Mouse (Mus musculus) liver, embryonic 16.5 days (tissue): ENCODE results near the gene Pde1b. TPM values are rescaled to one million over a fixed set of nuclear protein-coding genes. Genes with fewer than 3 reads are reported as not detected.

Source experiments
- ATAC-seq: fragments of 200-750 bp; cut with Nextera tagmentation; 2 replicates; pipeline ENCODE4 v1.8.0; 2017; ENCODE audit warnings: low read depth, mild to moderate bottlenecking, moderate number of reproducible peaks, moderate library complexity
- H3K27ac ChIP-seq: fragments of 300-500 bp; sonication (generic); 2 replicates; pipeline ENCODE4 v1.5.1; 2014; ENCODE audit warnings: mild to moderate bottlenecking, low read length
- H3K27me3 ChIP-seq: fragments of 300-500 bp; sonication (generic); 2 replicates; pipeline ENCODE4 v1.6.1; 2014; ENCODE audit warnings: low read depth, low read length, mixed read lengths; ENCODE audit not compliant: control insufficient read depth, insufficient read depth
- H3K36me3 ChIP-seq: fragments of 300-500 bp; sonication (generic); 2 replicates; pipeline ENCODE4 v1.6.1; 2014; ENCODE audit warnings: mild to moderate bottlenecking; ENCODE audit not compliant: control insufficient read depth, insufficient read depth
- H3K4me1 ChIP-seq: fragments of 300-500 bp; sonication (generic); 2 replicates; pipeline ENCODE4 v1.6.1; 2014; ENCODE audit warnings: low read depth, low read length, mixed read lengths; ENCODE audit not compliant: control insufficient read depth
- H3K4me2 ChIP-seq: fragments of 300-500 bp; sonication (generic); 2 replicates; pipeline ENCODE4 v1.6.1; 2014; ENCODE audit warnings: low read depth, low read length, mixed read lengths
- H3K4me3 ChIP-seq: fragments of 300-500 bp; sonication (generic); 2 replicates; pipeline ENCODE4 v1.5.1; 2014; ENCODE audit warnings: low read depth, mild to moderate bottlenecking, low read length
- H3K9ac ChIP-seq: fragments of 300-500 bp; sonication (generic); 2 replicates; pipeline ENCODE4 v1.6.1; 2014; ENCODE audit warnings: low read depth, low read length
- H3K9me3 ChIP-seq: fragments of 300-500 bp; sonication (generic); replicated peaks from 2 replicates; pipeline ENCODE4 v1.6.1; 2016; ENCODE audit warnings: low read length; ENCODE audit not compliant: control insufficient read depth
- WGBS: fragments of 180-500 bp; shearing (Covaris S2); extraction: QIAGEN DNeasy Blood & Tissue Kit; methylation state at CpG from one replicate; pipeline ENCODE4 v1.1.7; 2014; ENCODE audit not compliant: insufficient replicate concordance; 5-methylcytosine and 5-hydroxymethylcytosine counted together
- polyA plus RNA-seq: library from polyadenylated mRNA; unstranded; fragments of >200 nt; fragmentation: Nextera tagmentation; extraction: Ambion mirVana; gene quantifications from 2 replicates; pipeline ENCODE4 v1.2.1, GENCODE M21; 2015

Pde1b gene
- polyA plus RNA-seq, 1 experiment from 2014 or later = 0.31 TPM

DNA sequence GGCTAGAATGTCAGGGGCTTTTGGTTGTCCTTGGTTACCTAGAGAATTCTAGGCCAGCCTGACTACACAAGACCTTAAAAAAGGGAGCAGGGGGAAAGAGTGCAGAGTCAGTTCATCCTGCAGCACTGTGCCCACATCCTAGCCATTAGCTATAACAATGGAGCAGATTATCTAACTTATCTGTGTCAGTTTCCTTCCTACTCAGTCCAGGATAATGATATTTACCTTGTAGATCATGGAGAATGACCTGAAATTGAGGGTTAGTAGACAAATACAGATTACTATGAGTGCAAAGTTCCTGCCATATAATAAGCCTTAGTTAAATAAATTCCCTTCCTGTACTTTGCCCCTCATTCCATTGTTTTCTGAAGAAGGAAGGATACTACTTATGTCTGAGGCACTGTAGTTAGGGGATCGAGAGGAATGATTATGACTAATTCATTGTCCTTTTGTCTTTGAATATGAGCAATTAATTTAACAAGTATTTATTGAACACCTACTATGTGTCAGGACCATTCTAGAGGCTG, 23.7 kb upstream of the Pde1b start:
- no peak overlapping the region for H3K4me2 ChIP-seq
- ATAC-seq = no peak
- H3K9me3 ChIP-seq = no peaks in the 10 kb centered on the region
- H3K36me3 ChIP-seq = no peaks in the 10 kb centered on the region
- no peak overlapping the region for H3K4me3 ChIP-seq
- H3K4me1 ChIP-seq = no peaks in the 10 kb centered on the region
- H3K9ac ChIP-seq = no peak overlapping the region
- H3K27me3 ChIP-seq = no peaks in the 10 kb centered on the region
- H3K27ac ChIP-seq = no peak overlapping the region
- 60% methylated on average over 1 of the region's 1 CpGs for WGBS

DNA sequence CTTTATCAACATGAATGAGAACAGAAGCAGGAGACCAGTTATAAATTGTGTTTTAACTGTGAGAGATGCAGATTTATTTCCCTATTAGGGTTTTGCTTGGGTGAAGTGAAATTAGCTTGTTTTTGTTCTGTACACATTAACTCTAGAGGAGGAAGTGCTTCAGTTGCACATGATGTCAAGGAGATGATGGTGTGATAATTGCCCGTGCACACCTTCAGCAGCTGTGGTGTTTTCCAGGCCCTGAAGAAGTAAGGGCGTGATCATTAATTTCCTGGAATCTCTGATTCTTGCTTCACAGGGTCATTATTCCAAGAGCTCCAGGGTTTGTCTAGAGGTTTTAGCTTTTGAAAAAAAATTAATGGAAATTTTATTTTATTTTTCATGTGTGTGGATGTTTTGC, 22.7 kb upstream of the Pde1b start:
- Histone ChIP-seq H3K27ac (no peak overlapping the region), H3K4me2 (no peak overlapping the region), H3K4me1 (no peaks in the 10 kb centered on the region), H3K9ac (no peak overlapping the region), H3K36me3 (no peaks in the 10 kb centered on the region), H3K27me3 (no peaks in the 10 kb centered on the region), H3K9me3 (no peaks in the 10 kb centered on the region), H3K4me3 (no peak overlapping the region)
- WGBS = 60% methylated on average over 2 of the region's 2 CpGs
- no peak for ATAC-seq

DNA sequence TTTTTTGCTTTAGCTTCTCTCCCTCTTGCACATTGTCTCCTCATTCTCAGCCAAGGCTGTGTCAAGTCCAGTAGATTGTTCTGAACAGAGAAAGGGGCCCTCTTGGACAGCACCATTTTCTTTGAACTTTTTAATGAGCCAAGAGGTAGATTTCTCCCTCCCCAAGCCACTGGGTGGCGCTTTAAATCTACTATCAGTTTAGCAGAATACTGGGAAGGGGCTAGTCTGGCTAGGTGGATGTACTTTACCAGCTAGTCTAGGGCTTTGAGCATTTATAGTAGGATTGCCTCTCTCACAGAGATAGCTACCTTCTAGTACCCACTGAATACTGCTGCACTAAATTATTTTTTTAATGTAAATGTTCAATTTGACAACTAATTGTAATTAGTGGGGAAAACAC, 20.3 kb upstream of the Pde1b start:
- H3K4me2 ChIP-seq = no peak overlapping the region
- no peak for ATAC-seq
- 13% methylated on average over 1 of the region's 1 CpGs for WGBS

DNA sequence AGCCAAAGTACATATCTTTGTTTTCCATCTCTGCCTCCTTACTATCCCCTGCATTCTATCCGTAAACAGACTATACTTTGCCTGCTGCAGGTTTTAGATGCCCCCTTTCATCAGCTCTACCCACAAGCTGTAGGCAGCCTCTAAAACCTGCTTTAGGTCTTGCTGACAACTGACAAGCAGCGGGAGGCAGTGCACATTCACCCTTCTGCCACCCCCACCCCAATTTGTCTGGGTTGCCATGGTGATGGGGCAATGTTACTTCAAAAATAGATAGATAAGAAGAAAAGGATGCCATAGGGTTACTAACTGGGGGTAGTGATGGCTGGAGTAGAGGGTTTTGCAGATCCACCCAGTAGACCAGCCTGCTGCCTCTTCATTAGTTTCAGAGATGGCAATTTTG, 18.3 kb upstream of the Pde1b start:
- no peaks in the 10 kb centered on the region for H3K36me3 ChIP-seq
- no peak for ATAC-seq
- no peak overlapping the region for H3K27ac ChIP-seq
- H3K9me3 ChIP-seq = no peaks in the 10 kb centered on the region
- H3K4me1 ChIP-seq = no peaks in the 10 kb centered on the region
- H3K4me2 ChIP-seq = no peak overlapping the region
- H3K27me3 ChIP-seq = no peaks in the 10 kb centered on the region
- no peak overlapping the region for H3K4me3 ChIP-seq
- H3K9ac ChIP-seq = no peak overlapping the region
- 58% methylated on average over 2 of the region's 2 CpGs for WGBS

More for the DNA sequence above, 20.3 kb upstream of the Pde1b start:
- no peak overlapping the region for H3K4me3 ChIP-seq
- no peak overlapping the region for H3K27ac ChIP-seq
- no peaks in the 10 kb centered on the region for H3K27me3 ChIP-seq
- no peaks in the 10 kb centered on the region for H3K4me1 ChIP-seq
- no peaks in the 10 kb centered on the region for H3K9me3 ChIP-seq
- no peaks in the 10 kb centered on the region for H3K36me3 ChIP-seq
- no peak overlapping the region for H3K9ac ChIP-seq

DNA sequence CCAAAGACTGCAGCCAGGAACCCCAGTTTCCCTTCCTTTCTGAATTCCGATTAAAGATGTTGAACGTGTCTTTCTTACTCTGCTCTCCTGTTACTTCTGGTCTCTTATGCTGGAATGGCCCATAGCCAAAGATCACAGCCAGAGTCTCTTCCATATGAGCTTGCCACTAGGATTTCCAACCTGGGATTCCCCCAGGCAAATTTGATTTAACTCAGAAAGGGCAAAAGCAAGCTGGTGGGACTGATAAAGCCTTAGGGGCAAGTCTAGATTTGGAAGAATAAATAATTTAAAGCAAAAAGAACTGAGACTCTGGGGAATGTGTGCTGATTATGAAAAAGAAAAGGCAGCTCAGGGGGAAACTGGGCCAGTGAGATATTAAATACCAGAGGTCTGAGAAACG, 17.7 kb upstream of the Pde1b start:
- no peak overlapping the region for H3K4me2 ChIP-seq
- H3K36me3 ChIP-seq = no peaks in the 10 kb centered on the region
- no peak for ATAC-seq
- H3K4me3 ChIP-seq = no peak overlapping the region
- H3K4me1 ChIP-seq = no peaks in the 10 kb centered on the region
- no peak overlapping the region for H3K9ac ChIP-seq
- no peaks in the 10 kb centered on the region for H3K9me3 ChIP-seq
- no peaks in the 10 kb centered on the region for H3K27me3 ChIP-seq
- no peak overlapping the region for H3K27ac ChIP-seq
- WGBS = 45% methylated on average over 3 of the region's 3 CpGs

DNA sequence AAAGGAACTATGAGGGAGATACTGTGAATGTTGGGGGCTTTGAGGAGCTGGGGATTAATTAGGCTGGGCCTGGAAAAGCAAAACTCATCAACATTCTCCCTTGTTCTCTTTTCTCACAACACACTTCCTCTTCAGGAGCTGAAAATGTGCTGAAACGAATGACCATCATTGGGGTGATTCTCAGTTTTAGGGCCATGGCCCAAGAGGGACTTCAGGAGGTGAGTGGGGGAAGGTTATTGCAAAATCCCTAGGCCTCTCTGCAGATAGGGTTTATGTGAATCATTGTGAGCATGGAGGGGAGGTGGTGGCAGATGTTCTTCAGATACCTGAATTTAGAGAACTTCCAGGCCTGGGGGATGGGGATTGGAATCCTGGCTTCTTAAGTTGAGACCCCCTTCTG, 16.2 kb upstream of the Pde1b start:
- ATAC-seq = no peak
- 27% methylated on average over 1 of the region's 1 CpGs for WGBS
- H3K27me3 ChIP-seq = no peaks in the 10 kb centered on the region
- H3K4me2 ChIP-seq = no peak overlapping the region
- no peak overlapping the region for H3K9ac ChIP-seq
- no peaks in the 10 kb centered on the region for H3K4me1 ChIP-seq
- H3K27ac ChIP-seq = no peak overlapping the region
- no peaks in the 10 kb centered on the region for H3K9me3 ChIP-seq
- H3K36me3 ChIP-seq = no peaks in the 10 kb centered on the region
- H3K4me3 ChIP-seq = no peak overlapping the region

DNA sequence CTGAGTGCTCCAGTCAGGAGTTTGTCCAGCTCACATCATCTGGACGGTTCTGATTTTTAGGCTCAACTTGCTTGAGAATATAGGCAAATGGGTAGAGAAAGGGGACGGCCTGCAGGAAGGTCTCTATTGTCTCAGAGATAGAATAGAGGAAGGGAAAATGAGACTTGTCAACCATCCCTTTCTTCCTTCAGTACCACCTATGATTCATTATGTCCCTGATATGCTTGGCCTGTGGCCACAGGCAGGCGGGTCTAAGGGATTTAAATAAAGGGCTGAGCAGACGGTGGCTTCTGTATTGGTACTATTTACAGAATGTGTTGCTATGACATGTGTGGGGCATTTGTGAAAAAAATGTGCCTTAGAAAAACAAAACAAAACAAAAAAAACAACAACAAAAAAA, 14.5 kb upstream of the Pde1b start:
- H3K27me3 ChIP-seq = no peaks in the 10 kb centered on the region
- no peaks in the 10 kb centered on the region for H3K4me1 ChIP-seq
- no peaks in the 10 kb centered on the region for H3K9me3 ChIP-seq
- no peak for ATAC-seq
- no peak overlapping the region for H3K4me2 ChIP-seq
- H3K9ac ChIP-seq = no peak overlapping the region
- 63% methylated on average over 4 of the region's 4 CpGs for WGBS
- no peaks in the 10 kb centered on the region for H3K36me3 ChIP-seq
- no peak overlapping the region for H3K27ac ChIP-seq
- H3K4me3 ChIP-seq = no peak overlapping the region

DNA sequence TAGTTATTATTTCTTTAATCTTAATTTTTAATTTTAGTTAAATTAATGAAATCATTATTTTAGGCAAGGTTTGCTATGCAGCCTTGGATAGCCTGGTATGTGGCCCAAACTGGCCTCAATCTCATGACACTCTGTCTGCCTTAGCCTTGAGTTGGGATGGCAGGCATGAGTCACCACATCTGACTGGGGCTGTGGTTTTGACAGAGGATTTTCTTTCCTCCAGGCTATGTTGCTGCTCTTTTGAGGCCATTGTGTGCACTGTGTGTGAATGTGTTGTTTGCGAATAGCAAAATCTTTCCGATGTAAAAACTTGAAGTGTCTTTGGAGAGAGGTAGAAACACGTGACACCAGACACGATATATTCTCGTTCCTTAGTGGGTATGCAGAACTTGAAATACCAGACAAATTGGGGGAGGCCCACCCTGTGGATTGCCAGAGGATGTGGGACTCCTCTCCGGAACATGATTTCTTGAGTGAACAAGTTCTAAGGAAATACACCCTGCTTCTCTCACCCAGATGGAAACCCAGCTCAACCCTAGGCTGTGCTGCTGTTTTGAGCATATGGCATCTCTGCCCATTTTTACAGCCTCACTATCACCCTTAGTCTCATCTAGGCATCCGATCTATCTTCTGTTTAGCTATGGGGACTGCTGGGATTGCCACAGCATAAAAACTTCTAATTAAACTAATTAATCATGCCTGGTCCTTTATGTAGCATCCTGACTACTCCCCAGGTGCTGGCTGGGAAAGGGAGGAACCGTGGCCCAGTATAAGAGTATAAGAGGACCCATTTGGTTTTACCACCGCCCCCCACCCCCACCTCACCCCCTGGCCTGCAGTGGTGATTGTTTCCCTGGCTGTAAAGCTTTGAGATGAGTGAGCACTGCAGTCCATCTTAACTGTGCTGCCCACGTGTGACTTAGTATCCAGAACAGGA, 6.4 kb upstream of the Pde1b start:
- Histone ChIP-seq H3K9me3 (no peaks in the 10 kb centered on the region), H3K4me2 (no peak overlapping the region), H3K4me3 (no peak overlapping the region), H3K9ac (no peak overlapping the region), H3K4me1 (no peaks in the 10 kb centered on the region), H3K27ac (no peak overlapping the region), H3K36me3 (no peaks in the 10 kb centered on the region), H3K27me3 (no peaks in the 10 kb centered on the region)
- ATAC-seq = no peak
- WGBS = 66% methylated on average over 10 of the region's 10 CpGs

DNA sequence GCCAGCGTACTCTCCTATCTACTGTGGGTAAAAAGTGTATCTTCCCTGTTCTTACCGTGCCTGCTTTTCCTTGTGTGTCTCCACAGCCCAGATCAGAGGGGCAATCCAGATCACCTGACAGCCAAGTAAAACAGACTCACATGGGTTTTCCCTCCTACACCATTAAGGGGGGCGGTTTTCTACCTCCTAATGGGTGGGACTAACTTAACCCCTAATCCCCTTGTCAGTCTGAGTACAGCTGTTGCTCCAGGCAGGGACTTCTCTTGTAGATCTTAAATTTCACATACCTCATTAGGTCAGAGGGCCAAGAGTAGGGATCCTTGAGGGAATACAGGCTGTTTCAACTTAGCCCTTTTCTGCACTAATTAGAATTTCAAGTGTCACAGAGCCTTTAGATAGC, 4.7 kb upstream of the Pde1b start:
- H3K27ac ChIP-seq = no peak overlapping the region
- no peak for ATAC-seq

More for the DNA sequence above, 4.7 kb upstream of the Pde1b start:
- WGBS = 45% methylated on average over 3 of the region's 3 CpGs
- no peaks in the 10 kb centered on the region for H3K9me3 ChIP-seq
- H3K4me1 ChIP-seq = peaks cover 3% of the 10 kb centered on the region; the same call in 1 of the 2 replicates
- peaks cover 11% of the 10 kb centered on the region for H3K27me3 ChIP-seq
- H3K4me3 ChIP-seq = no peak overlapping the region
- no peak overlapping the region for H3K9ac ChIP-seq
- H3K4me2 ChIP-seq = no peak overlapping the region
- no peaks in the 10 kb centered on the region for H3K36me3 ChIP-seq
